Mouse (Mus musculus): Measurements from ENCODE around the gene Nck2.
A peak's percentile ranks its signal among the peaks of the same experiment; 100 is the strongest.

Gene Nck2

GRCm38 (mm10) chr1:43468978-43469377 lies 24.6 kb downstream of the Nck2 start:
- no peak for DNase-seq (ENCODE audit: low spot score in 2 of 2)

GRCm38 (mm10) chr1:43470421-43471179 lies 26.2 kb downstream of the Nck2 start:
- DNase-seq (ENCODE audit: low spot score in 2 of 2): no peak

GRCm38 (mm10) chr1:43471180-43472045 lies 27.0 kb downstream of the Nck2 start:
- DNase-seq (ENCODE audit: low spot score in 2 of 2): no peak

GRCm38 (mm10) chr1:43472046-43472649 lies 27.8 kb downstream of the Nck2 start:
- DNase-seq (ENCODE audit: low spot score in 2 of 2): no peak

- peak; percentile 60 to 64 for DNase-seq (ENCODE audit: low spot score in 2 of 2)
These were observed 29.6 kb downstream of the Nck2 start for GRCm38 (mm10) chr1:43473734-43474534.

GRCm38 (mm10) chr1:43474535-43475409 lies 30.4 kb downstream of the Nck2 start:
- DNase-seq (ENCODE audit: low spot score in 2 of 2): no peak

GRCm38 (mm10) chr1:43477954-43478353 lies 33.6 kb downstream of the Nck2 start:
- DNase-seq (ENCODE audit: low spot score in 2 of 2): no peak

GRCm38 (mm10) chr1:43485204-43485603 lies 40.8 kb downstream of the Nck2 start:
- no peak for DNase-seq (ENCODE audit: low spot score in 2 of 2)

GRCm38 (mm10) chr1:43486500-43486899 lies 42.1 kb downstream of the Nck2 start:
- DNase-seq (ENCODE audit: low spot score in 2 of 2): no peak

- no peak for DNase-seq (ENCODE audit: low spot score in 2 of 2)
These were observed 42.8 kb downstream of the Nck2 start for GRCm38 (mm10) chr1:43486956-43487722.

- no peak for DNase-seq (ENCODE audit: low spot score in 2 of 2)
These were observed 44.9 kb downstream of the Nck2 start for GRCm38 (mm10) chr1:43489311-43489710.

- no peak for DNase-seq (ENCODE audit: low spot score in 2 of 2)
These were observed 47.3 kb downstream of the Nck2 start for GRCm38 (mm10) chr1:43491506-43492269.

- no peak for DNase-seq (ENCODE audit: low spot score in 2 of 2)
These were observed 48.5 kb downstream of the Nck2 start for GRCm38 (mm10) chr1:43492803-43493437.

- no peak for DNase-seq (ENCODE audit: low spot score in 2 of 2)
These were observed 51.7 kb downstream of the Nck2 start for GRCm38 (mm10) chr1:43496051-43496450.

GRCm38 (mm10) chr1:43496993-43497392 lies 52.6 kb downstream of the Nck2 start:
- DNase-seq (ENCODE audit: low spot score in 2 of 2): no peak

- DNase-seq (ENCODE audit: low spot score in 2 of 2): no peak
These were observed 53.6 kb downstream of the Nck2 start for GRCm38 (mm10) chr1:43497951-43498350.

GRCm38 (mm10) chr1:43500121-43500520 lies 55.7 kb downstream of the Nck2 start:
- no peak for DNase-seq (ENCODE audit: low spot score in 2 of 2)

GRCm38 (mm10) chr1:43501143-43501919 lies 57.0 kb downstream of the Nck2 start:
- no peak for DNase-seq (ENCODE audit: low spot score in 2 of 2)

Data from right cerebral cortex, adult 2 months (tissue).